Mouse (Mus musculus): ENCODE measurements around the gene Adgrg2.

The Adgrg2 gene

GRCm38 (mm10) chrX:160502048-160503041 is 111.9 kb downstream of the Adgrg2 start, which contains the start of gene Phka2:
Gene Phka2 (plus strand): TSS chrX:160502166.
- peak; percentile 88 for DNase-seq

GRCm38 (mm10) chrX:160509046-160509445 is 118.6 kb downstream of the Adgrg2 start:
- no peak for DNase-seq

- DNase-seq = no peak
Observed at GRCm38 (mm10) chrX:160510197-160510596, 119.7 kb downstream of the Adgrg2 start.

GRCm38 (mm10) chrX:160516027-160516426 is 125.5 kb downstream of the Adgrg2 start:
- no peak for DNase-seq

GRCm38 (mm10) chrX:160542772-160543171 is 152.3 kb downstream of the Adgrg2 start:
- no peak for DNase-seq

Data from kidney, postnatal 14 days (tissue).